Mouse (Mus musculus): ENCODE results near the gene Pabpc1l.

DNA sequence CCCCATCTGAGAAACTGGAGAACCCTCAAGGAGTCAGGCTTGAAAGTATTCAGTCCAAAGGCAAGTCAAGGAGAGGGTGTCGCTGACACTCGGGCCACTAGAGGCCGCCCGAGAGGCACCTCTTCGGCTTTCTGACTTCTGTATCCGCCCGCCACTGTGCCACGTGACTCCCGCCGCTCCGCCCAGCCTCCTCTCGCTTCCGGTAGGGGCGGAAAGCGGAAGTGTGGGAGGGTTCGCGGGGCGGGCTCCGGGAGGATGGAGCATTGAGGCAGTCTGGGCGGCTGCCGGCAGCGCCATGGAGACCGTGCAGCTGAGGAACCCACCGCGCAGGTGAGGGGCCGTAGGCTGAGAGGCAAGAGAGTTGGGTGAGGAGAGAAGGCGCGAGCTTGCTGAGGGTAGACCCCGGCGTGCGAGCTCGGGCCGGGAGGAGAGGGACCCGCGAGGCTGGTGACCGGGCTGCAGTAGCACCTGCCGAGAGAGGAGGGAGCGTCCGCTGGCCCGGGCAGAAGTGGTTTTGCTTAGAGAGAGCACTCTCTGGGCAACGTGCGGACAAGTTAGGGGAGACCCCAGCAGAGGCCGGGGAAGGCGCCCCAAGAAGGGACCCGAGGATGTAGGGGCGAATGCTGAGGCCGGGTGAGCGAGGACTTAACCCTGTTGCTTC is 48.8 kb downstream of the Pabpc1l start:
- peak; percentile 83; the same call in 1 of the 2 replicates for TF ChIP-seq CTCF (IDR thresholded peaks at IDR 0.05; ENCODE audit: extremely low read depth, insufficient read length, insufficient replicate concordance, low read depth, low read length)
- peak; percentile 91 for TF ChIP-seq POLR2A (IDR thresholded peaks at IDR 0.05; ENCODE audit: low read depth, low read length)

Data from small intestine, adult 2 months (tissue).